Mouse (Mus musculus) liver, adult (tissue): ENCODE measurements around the gene Hsd17b3.

ENCODE experiments used
- GATA4 ChIP-seq: IDR thresholded peaks from 2 replicates; pipeline ENCODE4 v1.6.1; 2014; ENCODE audit warnings: mild to moderate bottlenecking, low read length; ENCODE audit not compliant: insufficient replicate concordance

Gene Hsd17b3

DNA sequence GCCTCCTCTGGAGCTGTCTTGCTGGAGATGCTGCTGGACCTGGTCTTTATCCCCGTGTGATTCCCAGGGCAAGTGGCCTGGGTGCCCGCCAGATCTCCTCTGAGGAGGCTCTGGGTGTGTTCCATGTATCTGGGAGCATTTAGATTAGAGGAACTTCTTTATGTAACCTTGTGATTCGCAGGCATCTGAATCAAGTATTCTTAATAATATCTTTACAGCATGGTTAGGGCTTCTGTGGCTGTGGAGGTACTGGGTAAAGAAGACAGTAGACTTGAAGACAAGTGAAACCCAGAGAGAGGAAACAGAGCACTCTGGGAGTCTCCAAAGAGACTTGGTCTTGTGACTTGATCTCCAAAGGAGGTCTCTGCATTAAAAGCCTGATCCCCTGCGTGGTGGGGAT is at the start of gene Hsd17b3:
Hsd17b3 (minus strand) TSS at position 101 of the 400 bp plus-strand sequence.
- TF ChIP-seq GATA4 = no peak

DNA sequence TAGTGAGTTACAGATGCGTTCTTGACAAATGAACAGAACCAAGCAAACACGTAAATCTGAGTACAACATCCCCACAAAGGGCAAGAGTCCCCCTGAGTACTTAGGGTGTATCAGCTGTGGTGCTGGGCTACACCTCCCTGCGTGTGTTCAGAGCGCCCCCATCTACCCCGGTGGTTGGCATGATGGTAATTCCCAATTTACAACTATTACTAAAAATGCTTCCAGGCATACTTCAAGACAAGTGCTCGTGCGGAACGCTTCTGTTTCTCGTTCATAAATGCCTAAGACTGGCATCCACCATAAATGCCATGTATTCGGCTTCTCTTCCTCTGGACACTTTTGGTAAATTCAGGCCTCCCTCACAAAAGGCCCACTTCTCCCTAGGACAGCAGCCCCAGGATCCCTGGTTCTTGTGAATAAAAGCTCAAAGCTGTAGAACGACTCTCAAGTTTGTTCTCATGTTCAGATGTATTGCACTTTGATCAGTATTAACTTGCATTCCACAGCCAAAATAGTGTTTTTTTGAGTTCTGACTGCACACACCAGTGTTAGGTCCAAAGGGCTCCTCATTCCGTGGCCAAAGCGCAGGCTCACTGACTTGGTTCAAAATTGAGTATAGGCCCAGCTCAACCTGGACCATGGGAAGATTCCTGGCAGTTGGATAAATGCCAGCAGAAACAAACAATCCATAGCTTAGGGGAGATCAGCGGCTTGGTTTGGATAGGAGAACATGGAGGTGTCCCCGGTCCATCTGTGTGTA is 40.8 kb upstream of the Hsd17b3 start:
- TF ChIP-seq GATA4 = no peak

DNA sequence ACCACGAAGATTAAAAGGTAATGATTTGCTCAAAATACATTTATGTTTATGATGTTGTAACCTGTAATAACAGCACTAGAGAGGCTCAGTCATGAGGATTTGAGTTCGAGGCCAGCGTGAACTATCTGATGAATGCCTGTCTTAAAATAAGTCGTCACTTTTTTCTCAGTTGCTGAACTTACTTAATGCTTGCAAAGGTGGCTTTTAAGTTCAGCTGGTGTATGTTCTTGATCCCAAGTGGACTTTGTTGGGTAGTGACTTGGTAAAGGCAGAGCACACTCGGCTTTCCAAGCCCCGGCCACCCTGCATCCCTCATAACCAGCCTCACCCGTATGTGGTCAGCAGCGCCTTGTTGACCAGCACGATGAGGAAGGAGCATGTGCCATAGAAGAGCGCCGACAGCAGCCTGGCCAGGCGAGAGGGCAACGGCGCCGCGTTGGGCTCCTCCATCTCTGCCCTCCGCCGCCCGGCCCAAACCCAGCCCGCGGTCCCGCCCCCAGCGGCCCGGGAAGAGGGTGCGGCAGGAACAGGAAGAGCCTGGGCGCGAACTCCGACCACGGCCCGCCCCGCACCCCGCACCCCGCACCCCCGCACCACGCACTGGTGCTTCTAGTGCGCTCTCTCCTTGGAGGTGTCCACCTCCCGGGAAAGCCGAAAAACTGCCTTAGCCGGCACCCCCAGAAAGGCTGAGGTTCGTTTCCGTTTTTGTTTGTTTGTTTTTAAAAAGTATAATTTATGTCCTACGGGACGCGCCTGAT is 40.0 kb upstream of the Hsd17b3 start, which contains the start of gene Slc35d2:
Slc35d2 (minus strand) TSS at position 511 of the 758 bp plus-strand sequence.
- TF ChIP-seq GATA4 = no peak

DNA sequence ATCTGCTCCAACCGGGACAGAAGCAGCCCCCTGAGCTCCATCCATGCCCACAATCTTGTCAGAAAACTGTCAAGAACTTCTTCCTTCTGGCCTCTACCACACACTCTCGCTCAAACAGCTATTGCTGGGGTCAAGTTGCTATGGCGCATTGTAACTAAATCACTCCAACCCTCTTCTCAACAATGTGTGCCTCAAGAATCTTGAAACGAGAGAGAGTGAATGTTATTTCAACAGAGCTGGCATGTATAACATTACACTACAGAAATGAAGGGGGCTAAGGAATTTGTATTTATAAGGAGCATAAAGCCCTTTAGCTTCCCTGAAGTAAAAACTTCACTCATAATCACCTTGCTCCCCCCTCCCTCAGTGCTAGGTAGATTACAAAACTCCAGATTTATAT is 37.3 kb upstream of the Hsd17b3 start:
- TF ChIP-seq GATA4 = no peak

DNA sequence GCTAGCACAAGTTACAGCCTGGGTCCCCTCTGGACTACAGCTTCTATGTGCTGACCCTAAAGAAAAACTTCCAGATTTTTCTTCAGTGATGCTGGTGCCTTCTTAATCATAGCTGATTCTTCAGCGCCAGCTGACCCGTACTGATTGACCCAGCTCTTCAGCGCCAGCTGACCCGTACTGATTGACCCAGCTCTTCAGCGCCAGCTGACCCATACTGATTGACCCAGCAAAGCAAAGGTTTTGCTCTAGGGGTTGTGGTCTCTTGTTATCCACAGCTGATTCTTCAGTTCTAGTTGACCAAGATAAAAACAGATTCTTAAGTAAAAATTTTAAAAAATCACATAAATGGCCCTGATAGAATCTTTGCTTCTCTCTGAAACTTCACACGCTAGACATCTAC is 35.9 kb upstream of the Hsd17b3 start:
- TF ChIP-seq GATA4 = no peak

GRCm38 (mm10) chr13:64123491-64124188 is 34.6 kb upstream of the Hsd17b3 start:
- no peak for TF ChIP-seq GATA4

GRCm38 (mm10) chr13:64120760-64121159 is 31.7 kb upstream of the Hsd17b3 start:
- TF ChIP-seq GATA4 = no peak

DNA sequence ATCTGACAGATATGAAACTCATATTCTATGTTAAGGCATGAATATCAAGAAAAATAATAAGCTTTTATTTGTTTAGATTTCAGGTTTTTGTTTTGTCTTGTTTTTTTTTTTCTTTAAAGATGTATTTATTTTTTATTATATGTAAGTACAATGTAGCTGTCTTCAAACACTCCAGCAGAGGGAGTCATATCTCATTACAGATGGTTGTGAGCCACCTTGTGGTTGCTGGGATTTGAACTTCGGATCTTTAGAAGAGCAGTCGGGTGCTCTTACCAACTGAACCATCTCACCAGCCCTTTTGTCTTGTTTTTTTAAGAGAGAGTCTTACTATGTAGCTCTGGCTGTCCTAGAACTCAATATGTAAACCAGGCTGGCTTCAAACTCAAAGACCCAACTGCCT is 28.4 kb upstream of the Hsd17b3 start:
- no peak for TF ChIP-seq GATA4

DNA sequence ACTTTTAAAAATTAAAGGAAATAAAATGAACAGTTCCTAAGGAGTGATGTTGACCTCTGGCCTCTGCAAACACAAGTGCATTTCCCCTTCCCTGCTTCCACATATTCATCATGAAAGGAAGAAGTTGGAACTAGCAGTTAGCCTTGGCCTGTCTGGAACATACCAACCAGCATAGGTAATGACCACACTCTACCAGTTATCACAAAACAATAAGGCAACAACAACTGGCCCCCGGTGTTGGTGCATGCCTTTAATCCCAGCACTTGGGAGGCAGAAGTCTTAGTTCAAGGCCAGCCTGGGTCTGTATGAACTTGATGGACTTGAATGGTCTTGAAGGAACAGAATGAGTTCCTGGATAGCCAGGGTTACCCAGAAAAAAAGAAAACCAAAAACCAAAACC is 21.4 kb upstream of the Hsd17b3 start:
- TF ChIP-seq GATA4 = no peak

- TF ChIP-seq GATA4 = no peak
These were observed 19.4 kb upstream of the Hsd17b3 start for GRCm38 (mm10) chr13:64108381-64108850.

DNA sequence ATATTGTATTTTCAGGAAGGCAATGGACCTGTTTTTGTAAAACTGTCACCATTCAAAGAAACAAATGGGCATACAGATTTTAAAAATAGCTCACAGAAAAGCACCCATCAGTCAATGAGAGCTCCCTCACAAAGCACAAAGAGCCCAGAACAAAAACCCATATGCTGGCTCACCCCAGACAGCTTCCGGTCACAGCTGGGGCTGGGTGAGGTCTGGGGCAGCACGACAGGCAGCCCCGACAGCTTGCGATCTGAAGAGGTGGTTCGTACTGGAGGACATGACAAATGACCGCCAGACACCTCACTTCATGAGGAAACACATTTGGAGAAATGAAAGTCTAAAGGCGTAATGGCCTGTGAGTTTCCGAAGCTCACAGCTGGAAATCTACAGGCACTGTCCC is 18.5 kb upstream of the Hsd17b3 start:
- TF ChIP-seq GATA4 = no peak

GRCm38 (mm10) chr13:64107105-64107504 is 18.1 kb upstream of the Hsd17b3 start:
- TF ChIP-seq GATA4 = no peak

DNA sequence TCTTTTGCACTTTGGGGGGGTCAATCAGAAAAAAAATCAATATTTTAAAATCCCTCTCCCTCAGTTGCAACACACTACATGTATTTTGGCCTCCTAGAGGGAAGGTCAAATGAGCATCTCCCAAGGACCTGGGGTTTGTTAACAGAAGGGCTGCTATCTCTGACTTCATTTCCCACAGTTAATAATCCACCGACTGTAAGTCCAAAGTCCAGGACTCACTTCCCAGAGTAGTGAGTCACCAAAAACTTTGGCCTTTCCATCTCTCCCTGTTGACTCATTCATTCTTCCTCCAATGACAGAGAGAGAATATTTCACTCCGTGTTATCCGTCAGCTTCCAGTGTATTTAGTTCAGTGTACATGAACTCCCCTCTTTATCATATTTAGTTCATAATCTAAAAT is 16.7 kb upstream of the Hsd17b3 start:
- TF ChIP-seq GATA4 = peak; percentile 66; the same call in 1 of the 2 replicates

- no peak for TF ChIP-seq GATA4
These were observed 11.2 kb upstream of the Hsd17b3 start for GRCm38 (mm10) chr13:64100186-64100585.

DNA sequence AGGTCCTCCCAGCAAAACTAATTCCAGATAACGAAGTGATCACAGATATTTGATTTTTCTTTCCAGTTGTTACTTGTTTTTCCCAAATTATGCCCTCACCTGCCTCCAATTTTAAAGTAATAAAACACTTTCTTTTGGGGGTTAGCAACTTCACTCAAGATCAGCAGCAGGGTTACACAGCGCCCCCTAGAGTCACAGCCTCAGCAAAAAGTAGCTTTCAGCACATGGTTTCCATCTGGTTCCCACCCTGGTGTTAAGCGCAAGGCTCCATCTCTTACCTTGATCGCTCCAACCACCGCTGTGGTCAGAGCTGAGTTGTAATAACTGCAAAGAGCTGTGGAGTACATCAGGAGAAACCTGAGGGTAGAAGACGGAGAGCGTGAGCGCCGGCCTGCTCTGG is 10.0 kb upstream of the Hsd17b3 start:
- no peak for TF ChIP-seq GATA4

DNA sequence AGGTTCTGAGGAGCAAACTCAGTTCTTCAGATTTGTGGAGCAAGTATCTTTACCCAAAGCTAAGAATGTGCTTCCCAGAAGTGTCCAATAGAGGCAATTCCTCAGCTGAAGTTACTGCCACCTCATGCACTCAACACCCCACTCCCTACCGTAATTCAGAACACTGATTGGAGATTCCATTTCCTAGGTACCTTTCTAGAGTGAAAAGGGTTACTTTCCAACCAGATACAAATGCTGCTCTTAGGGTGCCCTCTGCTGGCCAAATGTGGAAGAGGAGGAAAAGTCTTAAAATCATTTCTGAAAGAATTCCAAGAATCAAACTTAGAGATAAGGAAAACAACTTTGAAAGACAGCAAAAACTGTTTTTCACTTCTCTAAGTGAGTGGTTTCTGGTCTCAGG is 4.3 kb upstream of the Hsd17b3 start:
- TF ChIP-seq GATA4 = no peak

- TF ChIP-seq GATA4 = no peak
These were observed 3.7 kb upstream of the Hsd17b3 start for GRCm38 (mm10) chr13:64092752-64093151.
